Mouse (Mus musculus) midbrain, embryonic 16.5 days (tissue): ENCODE results near the gene Nav1. TPM values are rescaled to one million over a fixed set of nuclear protein-coding genes. Genes with fewer than 3 reads are reported as not detected.

Source experiments
- ATAC-seq: fragments of 200-750 bp; cut with Nextera tagmentation; 2 replicates; pipeline ENCODE4 v1.8.0; 2017; ENCODE audit warnings: moderate TSS enrichment
- H3K27ac ChIP-seq: fragments of 300-500 bp; sonication (generic); 2 replicates; pipeline ENCODE4 v1.5.1; 2014; ENCODE audit warnings: mild to moderate bottlenecking, low read length, mixed read lengths
- H3K27me3 ChIP-seq: fragments of 300-500 bp; sonication (generic); 2 replicates; pipeline ENCODE4 v1.6.1; 2014; ENCODE audit warnings: low read depth, low read length, mixed read lengths; ENCODE audit not compliant: control insufficient read depth, insufficient read depth
- H3K36me3 ChIP-seq: fragments of 300-500 bp; sonication (generic); 2 replicates; pipeline ENCODE4 v1.6.1; 2014; ENCODE audit warnings: mild to moderate bottlenecking, low read length, moderate library complexity, mixed read lengths; ENCODE audit not compliant: control insufficient read depth, insufficient read depth
- H3K4me1 ChIP-seq: fragments of 300-500 bp; sonication (generic); 2 replicates; pipeline ENCODE4 v1.6.1; 2014; ENCODE audit warnings: mild to moderate bottlenecking, low read length, mixed read lengths; ENCODE audit not compliant: control insufficient read depth, insufficient read depth
- H3K4me2 ChIP-seq: fragments of 300-500 bp; sonication (generic); 2 replicates; pipeline ENCODE4 v1.6.1; 2014; ENCODE audit warnings: mild to moderate bottlenecking, low read length, mixed read lengths
- H3K4me3 ChIP-seq: fragments of 300-500 bp; sonication (generic); 2 replicates; pipeline ENCODE4 v1.5.1; 2014; ENCODE audit warnings: low read depth, mild to moderate bottlenecking, low read length, moderate library complexity, mixed read lengths
- H3K9ac ChIP-seq: fragments of 300-500 bp; sonication (generic); 2 replicates; pipeline ENCODE4 v1.6.1; 2014; ENCODE audit warnings: low read depth, low read length, mixed read lengths
- H3K9me3 ChIP-seq: fragments of 300-500 bp; sonication (generic); replicated peaks from 2 replicates; pipeline ENCODE4 v1.6.1; 2014; ENCODE audit warnings: mild to moderate bottlenecking, low read length, mixed read lengths; ENCODE audit not compliant: control insufficient read depth, poor library complexity, severe bottlenecking
- WGBS: fragments of 180-500 bp; shearing (Covaris S2); extraction: QIAGEN DNeasy Blood & Tissue Kit; methylation state at CpG from one replicate; pipeline ENCODE4 v1.1.7; 2014; 5-methylcytosine and 5-hydroxymethylcytosine counted together
- polyA plus RNA-seq: library from polyadenylated mRNA; unstranded; fragments of >200 nt; fragmentation: Nextera tagmentation; extraction: Ambion mirVana; gene quantifications from 2 replicates; pipeline ENCODE4 v1.2.1, GENCODE M21; 2015

The Nav1 gene
- 53.9 and 57.1 TPM in 2 replicates for polyA plus RNA-seq

DNA sequence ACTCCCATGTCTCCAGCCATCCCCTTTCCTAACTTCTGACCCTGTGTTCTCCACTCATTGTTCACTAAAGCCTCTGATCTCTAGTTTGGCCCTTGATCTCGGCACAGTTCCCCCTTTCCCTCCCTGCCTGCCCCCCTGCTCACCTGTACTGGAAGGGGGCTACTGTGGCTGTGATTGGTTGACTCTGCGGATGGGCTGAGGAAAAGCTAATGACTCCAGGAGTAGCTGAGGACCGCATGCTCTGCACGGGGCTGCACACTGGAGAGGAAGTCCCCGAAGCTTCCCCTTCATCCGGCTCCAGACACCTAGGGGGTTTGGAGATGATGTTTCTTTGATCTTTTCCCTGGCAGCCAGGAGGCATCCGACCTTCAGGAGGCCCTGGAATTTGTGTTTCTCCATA lies at the start of gene Nav1:
Gene Nav1, minus strand, starts transcription at position 277 of the 400 bp plus-strand sequence.
- no peak within 1 kb of the TSS for H3K9ac ChIP-seq
- no peak within 1 kb of the TSS for H3K4me2 ChIP-seq
- H3K4me3 ChIP-seq: no peak within 1 kb of the TSS
- H3K27me3 ChIP-seq: no peaks in the 10 kb centered on the region
- WGBS: 41% methylated on average over 7 of the region's 7 CpGs
- no peak within 1 kb of the TSS for H3K27ac ChIP-seq
- H3K4me1 ChIP-seq: peaks cover 7% of the 10 kb centered on the region; the same call in 1 of the 2 replicates
- H3K9me3 ChIP-seq: no peaks in the 10 kb centered on the region
- no peaks in the 10 kb centered on the region for H3K36me3 ChIP-seq
- ATAC-seq: no peak

- H3K9me3 ChIP-seq: 0 out of 2 replicates have a peak, but pooled peaks cover 3% of the 10 kb centered on the region
- peaks cover under 1% of the 10 kb centered on the region; the same call in 1 of the 2 replicates for H3K4me1 ChIP-seq
- no peak overlapping the region for H3K4me3 ChIP-seq
- H3K4me2 ChIP-seq: no peak overlapping the region
- no peak overlapping the region for H3K27ac ChIP-seq
- WGBS: 81% methylated on average over 6 of the region's 6 CpGs
- no peaks in the 10 kb centered on the region for H3K36me3 ChIP-seq
- H3K27me3 ChIP-seq: no peaks in the 10 kb centered on the region
- ATAC-seq: no peak
- H3K9ac ChIP-seq: no peak overlapping the region
Measured at GRCm38 (mm10) chr1:135653909-135654308, 46.8 kb upstream of the Nav1 start.

DNA sequence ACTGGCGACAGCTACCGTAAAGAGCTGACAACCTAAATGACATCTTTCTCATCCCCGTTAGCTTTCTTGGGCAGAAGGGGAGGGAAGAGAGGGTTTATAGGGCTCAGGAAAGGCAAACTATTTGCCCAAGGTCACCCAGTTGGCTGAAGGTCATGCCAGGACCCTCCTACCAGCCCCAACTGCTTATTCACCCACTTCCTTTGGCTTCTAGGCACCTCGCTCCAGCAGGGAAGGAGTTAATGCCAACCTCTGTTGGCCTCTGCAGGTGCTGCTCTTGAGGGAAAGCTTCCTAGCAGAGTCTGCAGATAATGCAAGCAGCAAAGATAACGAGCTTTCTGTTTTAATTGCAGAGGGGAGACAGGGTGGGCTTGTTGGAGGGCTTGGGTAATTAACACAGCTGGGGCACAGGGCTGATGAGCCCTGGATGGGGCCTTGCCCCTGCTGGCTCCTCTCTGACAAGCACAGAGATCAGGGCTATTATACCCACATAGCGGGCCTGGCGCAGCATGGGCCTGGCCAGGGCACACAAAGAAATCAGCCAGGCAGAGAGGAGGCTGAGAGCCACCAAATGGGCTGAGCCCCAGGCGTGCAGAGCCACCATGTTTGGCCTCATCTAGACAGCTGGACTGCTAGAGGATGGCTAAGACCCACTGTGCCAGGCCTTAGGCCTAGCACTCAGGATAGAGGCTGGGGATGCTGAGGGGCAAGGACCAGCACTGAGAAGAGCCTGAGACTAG lies 38.5 kb upstream of the Nav1 start:
- ATAC-seq: peak; percentile 75
- H3K27ac ChIP-seq: peak overlapping the region; percentile 30
- H3K9me3 ChIP-seq: no peaks in the 10 kb centered on the region
- H3K4me2 ChIP-seq: no peak overlapping the region
- H3K36me3 ChIP-seq: no peaks in the 10 kb centered on the region
- WGBS: 36% methylated on average over 8 of the region's 8 CpGs
- no peak overlapping the region for H3K4me3 ChIP-seq
- peaks cover 11% of the 10 kb centered on the region; the same call in 1 of the 2 replicates for H3K4me1 ChIP-seq
- H3K27me3 ChIP-seq: no peaks in the 10 kb centered on the region
- H3K9ac ChIP-seq: no peak overlapping the region

- Histone ChIP-seq H3K9ac (no peak overlapping the region), H3K27ac (no peak overlapping the region), H3K9me3 (no peaks in the 10 kb centered on the region), H3K36me3 (no peaks in the 10 kb centered on the region), H3K4me1 (peaks cover 11% of the 10 kb centered on the region; the same call in 1 of the 2 replicates), H3K4me3 (no peak overlapping the region), H3K27me3 (no peaks in the 10 kb centered on the region), H3K4me2 (no peak overlapping the region)
- WGBS: 76% methylated on average over 5 of the region's 5 CpGs
- no peak for ATAC-seq
Measured at GRCm38 (mm10) chr1:135644110-135644509, 37.0 kb upstream of the Nav1 start.

DNA sequence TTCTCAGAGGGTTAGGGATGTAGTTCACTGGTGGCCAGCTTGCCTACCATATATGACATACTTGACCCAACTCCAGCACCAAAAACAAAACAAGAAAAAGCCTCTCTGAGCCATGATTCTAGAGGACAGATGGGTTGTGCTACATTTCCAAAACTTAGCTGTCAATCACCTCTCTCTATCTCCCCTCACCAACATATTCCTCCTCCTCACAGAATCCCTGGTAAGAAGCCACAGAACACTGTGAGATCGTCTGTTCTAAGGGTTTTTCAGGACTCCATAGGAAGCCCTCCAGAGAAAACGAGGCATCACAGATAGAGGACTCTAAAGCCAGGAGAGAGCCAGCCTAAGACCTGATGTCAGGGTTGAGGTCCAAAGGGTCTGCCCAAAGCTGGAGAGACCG lies 36.6 kb upstream of the Nav1 start:
- H3K27me3 ChIP-seq: no peaks in the 10 kb centered on the region
- H3K4me2 ChIP-seq: no peak overlapping the region
- 80% methylated on average over 3 of the region's 3 CpGs for WGBS
- H3K36me3 ChIP-seq: no peaks in the 10 kb centered on the region
- H3K9ac ChIP-seq: no peak overlapping the region
- no peak for ATAC-seq
- H3K27ac ChIP-seq: no peak overlapping the region
- H3K9me3 ChIP-seq: no peaks in the 10 kb centered on the region
- H3K4me1 ChIP-seq: peaks cover 11% of the 10 kb centered on the region; the same call in 1 of the 2 replicates
- H3K4me3 ChIP-seq: no peak overlapping the region

- Histone ChIP-seq H3K9me3 (no peaks in the 10 kb centered on the region), H3K36me3 (no peaks in the 10 kb centered on the region), H3K4me1 (peaks cover 12% of the 10 kb centered on the region), H3K9ac (no peak overlapping the region), H3K27ac (no peak overlapping the region), H3K4me3 (no peak overlapping the region), H3K27me3 (no peaks in the 10 kb centered on the region), H3K4me2 (no peak overlapping the region)
- 95% methylated on average over 7 of the region's 7 CpGs for WGBS
- ATAC-seq: no peak
Measured at GRCm38 (mm10) chr1:135639853-135640252, 32.8 kb upstream of the Nav1 start.

DNA sequence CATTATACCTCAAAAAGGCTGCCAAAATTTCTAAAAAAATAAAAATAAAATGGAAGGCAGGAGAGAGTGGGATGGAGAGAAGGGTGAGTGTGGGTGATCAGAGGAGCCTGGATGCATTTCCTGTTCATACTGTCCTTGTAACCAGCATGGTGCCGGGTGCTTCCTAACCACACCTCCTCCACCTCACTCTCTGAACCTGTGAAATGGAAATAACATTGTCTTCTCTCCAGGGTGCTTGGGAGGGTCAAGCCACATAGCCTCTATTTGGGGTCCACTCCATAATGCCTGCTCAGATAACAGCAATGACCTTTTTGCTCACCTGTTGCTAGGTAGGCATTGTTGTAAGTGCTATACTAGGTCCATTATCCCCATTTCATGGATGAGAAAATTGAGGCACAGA lies 32.0 kb upstream of the Nav1 start:
- Histone ChIP-seq H3K4me3 (no peak overlapping the region), H3K27me3 (no peaks in the 10 kb centered on the region)
- WGBS: 84% methylated on average over 1 of the region's 1 CpGs

DNA sequence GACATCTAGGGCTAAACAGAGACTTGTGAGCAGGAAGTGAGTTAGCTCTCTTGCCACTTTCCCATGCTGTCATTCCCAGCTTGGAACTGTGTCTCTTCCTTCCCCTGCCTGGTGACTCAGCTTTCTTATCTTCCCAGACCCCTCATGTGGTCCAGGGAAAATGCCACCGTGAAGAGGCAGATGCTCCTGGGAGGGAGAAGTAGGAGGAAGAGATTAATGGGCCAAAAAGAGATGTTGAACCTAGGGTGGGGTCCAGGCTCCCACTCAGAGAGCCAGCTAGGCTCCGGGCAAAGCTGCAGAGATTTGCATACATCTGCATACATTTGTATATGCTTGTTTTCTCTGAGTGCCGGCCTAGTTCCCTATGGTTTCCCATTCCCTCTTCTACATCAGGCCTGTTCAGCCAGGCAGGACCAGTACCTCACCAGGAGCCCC lies 30.5 kb upstream of the Nav1 start:
- Histone ChIP-seq H3K4me3 (no peak overlapping the region), H3K27ac (peak overlapping the region; percentile 52), H3K9me3 (no peaks in the 10 kb centered on the region), H3K36me3 (no peaks in the 10 kb centered on the region), H3K27me3 (no peaks in the 10 kb centered on the region), H3K4me1 (peaks cover 10% of the 10 kb centered on the region), H3K9ac (no peak overlapping the region), H3K4me2 (no peak overlapping the region)
- 0% methylated on average over 3 of the region's 3 CpGs for WGBS
- ATAC-seq: peak; percentile 70; the same call in 1 of the 2 replicates

More for the DNA sequence above, 32.0 kb upstream of the Nav1 start:
- H3K4me1 ChIP-seq: peaks cover 10% of the 10 kb centered on the region
- ATAC-seq: no peak
- H3K36me3 ChIP-seq: no peaks in the 10 kb centered on the region
- H3K9ac ChIP-seq: no peak overlapping the region
- no peaks in the 10 kb centered on the region for H3K9me3 ChIP-seq
- no peak overlapping the region for H3K4me2 ChIP-seq
- H3K27ac ChIP-seq: no peak overlapping the region

- Histone ChIP-seq H3K9ac (no peak overlapping the region; the same call in 1 of the 2 replicates), H3K9me3 (no peaks in the 10 kb centered on the region), H3K4me3 (no peak overlapping the region), H3K27ac (no peak overlapping the region), H3K27me3 (no peaks in the 10 kb centered on the region), H3K4me1 (peaks cover 12% of the 10 kb centered on the region), H3K36me3 (no peaks in the 10 kb centered on the region), H3K4me2 (no peak overlapping the region)
- ATAC-seq: no peak
- WGBS: 32% methylated on average over 6 of the region's 6 CpGs
Measured at GRCm38 (mm10) chr1:135636111-135636511, 29.0 kb upstream of the Nav1 start.
